Mouse (Mus musculus): ENCODE data around the gene Apobec1.
"Not testable (repeated sequence)": the region's sequence is repeated elsewhere in the genome, so short reads cannot be mapped to it uniquely, and the experiment has no call there.

Apobec1 gene

GRCm38 (mm10) chr6:122605483-122605882, 3.2 kb upstream of the Apobec1 start:
- CTCF ChIA-PET = interaction anchor here (1.0 kb wide), 1 partner anchor 12 kb away, joined by 3 read pairs; no protein-coding TSS in a partner anchor

GRCm38 (mm10) chr6:122604260-122604659, 2.0 kb upstream of the Apobec1 start:
- CTCF ChIA-PET = interaction anchor here (0.5 to 0.6 kb wide), 2 partner anchors 27 to 38 kb away, joined by 3 read pairs; no protein-coding TSS in a partner anchor

- CTCF ChIA-PET = no interaction called here
Measured at GRCm38 (mm10) chr6:122602992-122603322, 713 bp upstream of the Apobec1 start.

DNA sequence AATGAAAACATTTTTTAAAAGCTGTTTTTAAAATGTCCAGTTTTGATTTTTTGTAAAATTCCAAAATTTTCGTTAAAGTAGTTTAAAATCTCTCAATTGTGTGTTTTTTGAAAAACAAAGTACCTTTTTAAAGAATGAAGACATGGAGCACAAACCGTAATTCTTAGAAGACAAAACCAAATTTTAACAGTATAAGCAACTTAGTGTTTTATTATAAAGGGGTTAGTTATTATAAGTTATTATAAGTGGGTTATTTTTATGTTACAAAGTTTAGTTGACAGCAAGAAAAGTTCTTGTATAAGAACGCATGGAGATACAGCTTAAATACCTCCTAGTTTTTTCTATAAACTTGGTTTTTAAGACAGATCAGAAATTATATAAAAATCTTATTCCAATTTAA, 629 bp downstream of the Apobec1 start:
- CTCF ChIA-PET = interaction anchor here (0.7 kb wide), 1 partner anchor 294 kb away, joined by 6 read pairs; no protein-coding TSS in a partner anchor

- CTCF ChIA-PET = no interaction called here
Measured at GRCm38 (mm10) chr6:122601031-122601430, 1.2 kb downstream of the Apobec1 start.

DNA sequence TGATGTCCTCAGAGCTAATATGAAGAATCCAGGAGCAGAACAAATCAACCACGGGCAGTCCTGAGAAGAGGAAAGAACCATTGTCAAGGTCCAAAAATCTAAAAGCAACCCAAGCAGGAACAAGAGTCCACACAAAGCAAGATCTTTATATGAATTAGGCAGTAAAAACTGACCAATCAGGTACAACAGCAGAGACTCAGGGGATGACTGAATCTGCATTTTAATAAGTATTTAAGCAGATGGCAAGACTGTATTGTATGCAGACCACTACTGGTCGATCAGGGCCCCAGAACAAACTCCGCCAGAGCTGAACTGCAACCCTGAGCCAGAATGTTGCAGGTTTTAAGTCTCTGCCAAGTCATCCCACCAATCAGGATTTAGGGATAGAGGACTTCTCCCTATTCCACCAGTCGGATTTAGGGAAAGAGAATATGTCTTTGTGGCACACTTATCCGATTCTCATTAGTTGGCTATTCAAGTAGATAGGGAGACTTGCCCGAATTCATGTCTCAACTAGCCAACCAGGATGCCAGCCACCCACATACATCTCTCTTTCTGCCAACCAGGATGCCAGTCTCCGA, 2.1 kb downstream of the Apobec1 start:
- CTCF ChIA-PET = no interaction called here

DNA sequence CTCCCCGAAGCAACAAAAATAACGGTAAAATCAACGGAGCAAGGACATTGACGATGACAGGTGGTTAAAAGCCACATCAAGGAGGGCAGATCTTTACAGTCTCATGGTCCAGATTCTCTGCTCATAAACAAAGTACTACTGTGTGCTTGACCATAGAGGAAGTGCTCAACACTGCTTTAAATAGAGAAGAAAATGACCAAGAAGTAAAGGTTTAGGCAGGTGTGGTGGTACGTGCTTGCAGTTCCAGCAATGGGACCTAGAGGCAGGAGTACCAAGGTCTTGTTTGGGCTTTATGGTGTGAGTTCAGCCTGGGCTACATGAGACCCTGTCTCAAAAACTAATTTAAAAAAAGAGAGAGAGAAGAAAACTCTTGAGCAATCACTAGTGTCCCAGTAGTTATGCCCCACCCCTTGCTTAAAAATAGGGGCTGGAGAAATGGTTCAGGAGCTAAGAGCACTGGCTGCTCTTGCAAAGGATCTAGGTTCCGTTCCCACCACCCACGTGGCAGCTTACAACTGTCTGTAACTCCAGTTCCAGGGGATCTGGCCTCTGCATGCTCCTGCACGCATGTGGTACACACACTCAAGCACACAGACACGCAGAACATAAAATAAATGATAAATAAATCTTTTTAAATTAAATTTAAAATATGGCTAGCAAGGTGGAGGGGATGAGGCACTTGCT, 3.0 kb downstream of the Apobec1 start:
- CTCF ChIA-PET = interaction anchor here (0.6 kb wide), 1 partner anchor 662 kb away, joined by 3 read pairs; no protein-coding TSS in a partner anchor

- CTCF ChIA-PET = no interaction called here
Measured at GRCm38 (mm10) chr6:122598436-122598835, 3.8 kb downstream of the Apobec1 start.

DNA sequence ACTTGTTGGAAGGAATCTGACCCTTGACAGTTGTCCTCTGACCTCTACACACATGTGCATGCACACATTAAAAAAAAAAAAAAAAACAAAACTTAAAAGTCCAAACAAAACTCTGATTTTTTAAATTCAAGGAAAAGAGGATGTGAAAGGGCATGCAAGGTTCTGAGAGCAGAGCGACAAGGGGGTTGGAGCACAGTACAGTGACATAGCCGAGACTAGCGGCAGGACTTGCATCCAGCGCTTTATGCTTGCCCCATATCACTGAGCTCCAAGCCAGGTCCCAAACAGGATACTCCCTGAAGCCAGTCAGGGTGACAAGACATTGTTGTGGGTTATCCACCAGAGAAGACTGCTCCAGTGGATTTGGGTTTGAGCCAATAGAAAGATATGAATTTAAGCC, 4.2 kb downstream of the Apobec1 start:
- CTCF ChIA-PET = no interaction called here

- CTCF ChIA-PET = no interaction called here
Measured at GRCm38 (mm10) chr6:122596608-122597007, 5.6 kb downstream of the Apobec1 start.

DNA sequence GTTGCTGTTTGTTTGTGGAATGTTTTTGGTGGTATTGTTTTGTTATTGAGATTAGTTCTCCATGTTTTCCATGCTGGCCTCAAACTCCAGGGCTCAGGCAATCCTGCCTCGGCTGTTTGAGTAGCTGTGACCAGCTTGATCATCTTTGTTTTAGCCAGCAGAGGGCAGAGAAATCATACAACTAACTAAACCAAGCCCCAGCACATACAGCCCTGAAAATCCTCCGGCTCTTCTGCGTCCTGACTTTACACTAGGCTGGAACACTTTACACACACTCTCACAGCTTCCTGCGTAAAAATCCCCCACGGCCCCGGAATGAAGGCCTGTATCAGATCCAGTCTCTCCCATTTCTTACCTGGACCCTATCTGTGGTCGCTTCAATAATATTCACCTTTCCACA, 6.6 kb downstream of the Apobec1 start:
- CTCF ChIA-PET = no interaction called here

GRCm38 (mm10) chr6:122592905-122593304, 9.3 kb downstream of the Apobec1 start:
- CTCF ChIA-PET = no interaction called here

DNA sequence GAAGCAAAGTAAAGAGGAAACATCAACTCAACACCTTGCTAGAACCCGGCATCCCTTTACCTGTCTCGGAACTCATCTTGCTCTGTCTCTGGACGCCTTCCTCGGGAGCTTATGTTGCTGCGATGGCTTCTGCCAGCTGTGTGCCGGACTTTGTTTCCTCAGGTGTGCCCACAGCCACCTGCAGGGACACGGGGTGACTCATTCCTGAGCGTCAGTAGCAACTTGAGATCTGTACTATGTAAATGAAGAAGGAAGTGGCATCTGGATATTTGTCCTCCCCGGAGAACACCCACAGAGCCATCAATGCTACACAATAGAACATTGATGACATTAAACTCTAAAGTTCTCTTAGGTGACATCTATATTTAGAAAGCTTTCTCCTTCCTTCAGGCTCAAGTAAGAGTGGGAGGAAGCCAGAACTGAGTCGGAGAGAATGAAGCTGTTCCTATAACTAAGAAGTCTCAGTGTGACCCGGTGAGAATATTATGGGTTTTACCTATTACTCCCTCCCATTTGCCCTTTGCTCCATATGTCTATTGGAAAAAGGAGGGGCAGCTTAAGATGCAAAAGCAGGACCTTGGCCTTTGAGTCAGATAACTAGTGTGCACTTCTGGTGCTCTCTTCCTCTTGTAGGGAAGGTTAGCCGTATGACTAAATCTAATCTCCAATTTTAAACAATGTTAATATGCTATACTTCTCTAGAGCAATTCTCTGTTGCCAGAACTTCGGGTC, 11.1 kb downstream of the Apobec1 start:
- CTCF ChIA-PET = no interaction called here

DNA sequence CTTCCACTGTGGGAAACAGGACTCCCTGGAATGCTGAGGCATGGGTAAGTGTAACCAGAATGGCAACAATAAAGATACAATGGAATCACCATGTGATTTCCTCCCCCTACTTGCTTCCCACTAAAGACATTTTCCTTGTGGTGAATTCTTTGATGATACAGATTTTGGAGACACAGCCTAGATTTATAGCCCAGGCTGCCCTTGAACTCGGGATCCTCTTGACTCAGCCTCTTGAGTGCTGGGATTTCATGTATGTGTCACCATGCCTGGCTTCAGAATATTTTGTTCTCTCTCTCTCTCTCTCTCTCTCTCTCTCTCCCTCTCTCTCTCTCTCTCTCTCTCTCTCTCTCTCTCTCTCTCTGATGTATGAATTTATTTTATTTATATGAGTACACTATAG, 23.2 kb downstream of the Apobec1 start:
- CTCF ChIA-PET = no interaction called here

GRCm38 (mm10) chr6:122577030-122577429, 25.2 kb downstream of the Apobec1 start:
- CTCF ChIA-PET = no interaction called here

DNA sequence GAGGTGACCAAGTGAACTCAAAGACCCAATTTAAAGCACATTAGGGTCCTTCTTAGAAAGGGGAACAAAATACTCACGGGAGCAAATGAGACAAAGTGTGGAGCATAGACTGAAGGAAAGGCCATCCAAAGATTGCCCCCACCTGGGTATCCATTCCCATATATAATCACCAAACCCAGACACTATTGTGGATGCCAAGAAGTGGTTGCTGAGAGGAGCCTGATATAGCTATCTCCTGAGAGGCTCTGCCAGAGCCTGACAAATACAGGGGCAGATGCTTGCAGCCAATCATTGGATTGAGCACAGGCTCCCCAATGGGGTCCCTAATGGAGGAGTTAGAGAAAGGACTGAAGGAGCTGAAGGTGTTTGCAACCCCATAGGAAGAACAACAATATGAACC, 27.2 kb downstream of the Apobec1 start:
- CTCF ChIA-PET = not testable (repeated sequence)

GRCm38 (mm10) chr6:122571617-122571959, 30.7 kb downstream of the Apobec1 start:
- CTCF ChIA-PET = no interaction called here

DNA sequence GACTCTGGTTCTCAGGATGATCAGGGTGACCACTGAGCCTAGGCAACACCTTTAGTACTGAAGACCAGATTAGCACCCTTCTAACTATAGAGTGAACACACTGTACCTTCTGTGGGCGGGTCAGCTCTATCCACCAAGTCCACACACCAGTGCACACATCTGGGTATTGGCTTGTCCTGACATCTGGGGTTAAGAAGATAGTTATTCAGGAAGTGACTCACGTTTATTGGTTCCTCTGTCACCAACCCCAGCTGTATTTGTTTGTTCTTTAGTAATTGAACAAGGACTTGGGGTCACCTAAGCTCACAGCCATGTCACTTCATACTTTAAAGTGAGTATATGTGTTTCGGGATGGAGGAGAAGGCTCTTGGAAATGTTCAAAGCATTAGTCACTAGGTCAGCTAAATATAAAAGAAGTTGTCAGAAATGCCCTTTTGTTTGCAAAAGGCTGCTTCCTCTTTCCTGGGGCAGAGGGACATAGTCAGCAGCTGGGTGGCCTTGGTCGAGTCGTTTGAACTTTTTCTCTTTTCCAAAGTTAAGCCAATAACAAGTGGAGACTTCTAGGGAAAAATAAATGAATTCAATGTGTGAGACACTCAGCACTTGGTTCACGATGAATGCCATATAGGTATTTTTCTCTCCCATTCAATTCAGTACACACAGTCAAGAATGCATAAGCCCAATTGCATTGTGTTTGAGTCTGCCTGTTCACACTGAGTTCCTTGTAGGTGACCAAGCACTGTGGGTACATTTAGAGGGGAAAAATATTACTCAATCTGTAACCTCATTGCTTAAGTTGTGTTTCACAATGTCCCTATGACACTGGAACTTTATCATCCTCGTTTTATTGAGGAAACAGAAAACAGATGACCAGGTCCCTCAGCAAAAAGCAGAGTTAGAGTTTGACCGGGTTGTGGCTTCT, 31.3 kb downstream of the Apobec1 start:
- CTCF ChIA-PET = no interaction called here

GRCm38 (mm10) chr6:122569762-122570161, 32.5 kb downstream of the Apobec1 start:
- CTCF ChIA-PET = interaction anchor here (0.6 kb wide), 1 partner anchor 1844 kb away, joined by 13 read pairs; no protein-coding TSS in a partner anchor

- CTCF ChIA-PET = no interaction called here
Measured at GRCm38 (mm10) chr6:122569113-122569512, 33.1 kb downstream of the Apobec1 start.

DNA sequence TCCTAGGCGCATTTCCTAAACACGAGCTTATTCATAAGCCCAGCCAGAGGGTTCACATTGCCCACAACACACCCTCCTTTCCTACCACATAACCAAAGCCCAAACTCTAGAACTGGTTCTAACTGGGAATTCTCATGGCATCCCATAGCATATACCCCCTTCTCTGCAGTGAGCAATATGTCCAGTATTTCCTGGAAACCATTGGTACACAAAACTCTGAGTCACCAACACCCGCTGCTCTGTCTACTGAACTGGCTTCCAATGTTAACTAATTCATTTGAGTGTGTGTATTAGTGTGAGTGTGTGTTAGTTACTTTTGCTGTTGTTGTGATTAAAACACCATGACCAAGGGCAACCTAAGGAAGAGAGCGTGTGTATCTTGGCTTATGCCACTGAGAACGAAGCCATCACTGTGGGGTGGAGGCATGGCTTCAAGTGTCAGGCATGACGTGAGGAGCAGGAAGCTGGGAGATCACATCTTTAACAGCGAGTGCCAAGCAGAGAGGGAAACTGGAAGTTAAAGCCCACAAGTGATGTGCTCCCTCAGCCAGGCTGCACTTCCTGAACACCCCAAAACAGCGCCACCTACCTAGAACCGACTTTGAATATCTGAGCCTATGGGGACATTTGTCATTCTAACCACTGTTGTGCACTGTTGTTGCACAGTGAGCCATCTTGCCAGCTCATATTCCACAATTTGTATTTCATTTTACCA, 37.0 kb downstream of the Apobec1 start:
- CTCF ChIA-PET = interaction anchor here (0.9 kb wide), 1 partner anchor 39 kb away, joined by 3 read pairs; no protein-coding TSS in a partner anchor
